In genomic region chr6:86209133-86210016, GRCm38 (mm10) we compare ENCODE assay signal across 10 mouse cellular contexts. TPM values are rescaled to one million over a fixed set of nuclear protein-coding genes. Genes with fewer than 3 reads are reported as not detected.
A peak's percentile ranks its signal among the peaks of the same experiment; 100 is the strongest.
DNase-seq lines count a peak whose midpoint lies in the region; ATAC-seq and TF ChIP-seq lines count a peak whose summit lies in the region.
"Had no signal": no experiment of that assay in that cellular context is flagged by ENCODE, and none has a peak within 500 bp of the region (broad histone marks: within the 10 kb centered on the region; RNA-seq: fewer than 3 reads in every experiment).

No protein-coding gene starts in this region.

- no peaks in the 10 kb centered on the region; the same call in 1 of the 2 replicates for H3K4me1 ChIP-seq in heart, embryonic 11.5 days (ENCODE audit: control insufficient read depth, insufficient read depth, low read length)
- peaks cover 7% of the 10 kb centered on the region for H3K4me1 ChIP-seq in liver, embryonic 16.5 days (ENCODE audit: control insufficient read depth, low read depth, low read length)
- H3K4me1 ChIP-seq in hindbrain, embryonic 16.5 days (ENCODE audit: control insufficient read depth, insufficient read depth, low read depth, low read length): no peaks in the 10 kb centered on the region; the same call in none of the 2 replicates
- H3K4me1 ChIP-seq in olfactory bulb, adult 2 months (ENCODE audit: control insufficient read depth, insufficient read depth, low read length): peaks cover 14% of the 10 kb centered on the region; the same call in 1 of the 2 replicates

- H3K4me2 ChIP-seq in heart, embryonic 11.5 days: peak overlapping the region; percentile 38
- no peak overlapping the region; the same call in 1 of the 2 replicates for H3K4me2 ChIP-seq in liver, embryonic 16.5 days (ENCODE audit: low read depth, low read length)
- H3K4me2 ChIP-seq in hindbrain, embryonic 16.5 days (ENCODE audit: low read length): peak overlapping the region; percentile 24; the same call in 1 of the 2 replicates

- no peak overlapping the region for H3K4me3 ChIP-seq in heart, embryonic 11.5 days (ENCODE audit: low read depth, low read length)
- H3K4me3 ChIP-seq in liver, embryonic 16.5 days (ENCODE audit: low read depth, low read length): no peak overlapping the region
- no peak overlapping the region for H3K4me3 ChIP-seq in hindbrain, embryonic 16.5 days (ENCODE audit: low read length)
- H3K4me3 ChIP-seq in olfactory bulb, adult 2 months (ENCODE audit: insufficient read depth, low read depth, low read length): 0 out of 2 replicates have a peak overlapping the region, but pooled peaks have one; percentile 21
- H3K4me3 ChIP-seq: megakaryocyte, embryonic 14.5 days had no signal

- WGBS in heart, embryonic 11.5 days (ENCODE audit: insufficient replicate concordance): 49% methylated on average over 17 of the region's 17 CpGs
- WGBS in liver, embryonic 16.5 days (ENCODE audit: insufficient replicate concordance): 40% methylated on average over 17 of the region's 17 CpGs
- WGBS in hindbrain, embryonic 16.5 days: 44% methylated on average over 17 of the region's 17 CpGs
- WGBS in olfactory bulb, adult 2 months: 17% methylated on average over 17 of the region's 17 CpGs

- DNase-seq in heart, postnatal 25 days (ENCODE audit: low spot score): no peak
- no peak for DNase-seq in liver
- DNase-seq in spleen, postnatal 10 days (ENCODE audit: low spot score in 2 of 2): no peak
- DNase-seq in adrenal gland, postnatal 4 days (ENCODE audit: low spot score in 2 of 2): no peak
- DNase-seq: cerebellum, postnatal 25 days had no signal

- no peak overlapping the region for H3K27ac ChIP-seq in heart, embryonic 11.5 days (ENCODE audit: low read depth, low read length)
- no peak overlapping the region for H3K27ac ChIP-seq in liver, embryonic 16.5 days (ENCODE audit: low read length)
- no peak overlapping the region for H3K27ac ChIP-seq in hindbrain, embryonic 16.5 days (ENCODE audit: low read depth, low read length)
- peak overlapping the region; percentile 52; the same call in 1 of the 2 replicates for H3K27ac ChIP-seq in olfactory bulb, adult 2 months (ENCODE audit: insufficient read depth, low read depth, low read length)

- no peak for TF ChIP-seq CTCF in olfactory bulb, adult 2 months (IDR thresholded peaks at IDR 0.05; ENCODE audit: insufficient read depth, low read depth, low read length)

- no peaks in the 10 kb centered on the region for H3K9me3 ChIP-seq in heart, embryonic 11.5 days (replicated peaks; ENCODE audit: control insufficient read depth, low read length)
- H3K9me3 ChIP-seq in liver, embryonic 16.5 days (replicated peaks; ENCODE audit: control insufficient read depth, low read length): no peaks in the 10 kb centered on the region
- H3K9me3 ChIP-seq in hindbrain, embryonic 16.5 days (ENCODE audit: control insufficient read depth, low read length): no peaks in the 10 kb centered on the region

- ATAC-seq in heart, embryonic 11.5 days (replicated peaks; ENCODE audit: insufficient number of reproducible peaks, low FRiP score, low TSS enrichment): no peak
- ATAC-seq in liver, embryonic 16.5 days (ENCODE audit: low read depth): peak; percentile 59
- 0 out of 2 replicates have a peak, but pooled peaks have one; percentile 45 for ATAC-seq in hindbrain, embryonic 16.5 days

- H3K27me3 ChIP-seq in heart, embryonic 11.5 days (ENCODE audit: control insufficient read depth, insufficient read depth, low read length): 0 out of 2 replicates have a peak, but pooled peaks cover 2% of the 10 kb centered on the region
- no peaks in the 10 kb centered on the region for H3K27me3 ChIP-seq in liver, embryonic 16.5 days (ENCODE audit: control insufficient read depth, insufficient read depth, low read depth, low read length)
- H3K27me3 ChIP-seq in hindbrain, embryonic 16.5 days (replicated peaks; ENCODE audit: control insufficient read depth, insufficient read depth, low read length): no peaks in the 10 kb centered on the region

- H3K9ac ChIP-seq in heart, embryonic 11.5 days (ENCODE audit: low read depth, low read length): no peak overlapping the region
- H3K9ac ChIP-seq in liver, embryonic 16.5 days (ENCODE audit: low read depth, low read length): no peak overlapping the region
- H3K9ac ChIP-seq in hindbrain, embryonic 16.5 days (ENCODE audit: low read depth, low read length): no peak overlapping the region

- no peak for TF ChIP-seq POLR2A in olfactory bulb, adult 2 months (IDR thresholded peaks at IDR 0.05; ENCODE audit: insufficient read depth, low read depth, low read length)

- intact Hi-C loops in heart, postnatal 25 days (cut with DNase I): no loop called here

- H3K36me3 ChIP-seq in heart, embryonic 11.5 days (ENCODE audit: control insufficient read depth, insufficient read depth, low read length): no peaks in the 10 kb centered on the region
- no peaks in the 10 kb centered on the region for H3K36me3 ChIP-seq in liver, embryonic 16.5 days (ENCODE audit: control insufficient read depth, insufficient read depth)
- no peaks in the 10 kb centered on the region for H3K36me3 ChIP-seq in hindbrain, embryonic 16.5 days (ENCODE audit: control insufficient read depth, insufficient read depth, low read length)

RNA-seq across cellular contexts. Expression of gene Tgfa, which starts 14.4 kb away (rescaled TPM):
- 3.0 and 4.1 TPM in 2 replicates for polyA plus RNA-seq in heart, embryonic 11.5 days (2014; fragmentation: Nextera tagmentation; extraction: Ambion mirVana)
- total RNA-seq in heart, postnatal 25 days (2021): 1 to 10 TPM; 1.6 to 1.7 TPM
- 2.3 and 2.4 TPM in 2 replicates for polyA plus RNA-seq in liver, embryonic 16.5 days (2015; fragmentation: Nextera tagmentation; extraction: Ambion mirVana)
- 17.8 and 20.6 TPM in 2 replicates for polyA plus RNA-seq in hindbrain, embryonic 16.5 days (2015; fragmentation: Nextera tagmentation; extraction: Ambion mirVana)
- polyA plus RNA-seq in olfactory bulb, adult 2 months (2012; ENCODE audit: insufficient read depth, insufficient read length, low replicate concordance, missing spikeins): not detected in 2 replicates
- total RNA-seq in adrenal gland, postnatal 4 days (2021): 10 to 100 TPM; 10.2 to 10.4 TPM
